Mouse (Mus musculus) heart, adult 2 months (tissue): ENCODE results near the gene Dnah8. TPM values are rescaled to one million over a fixed set of nuclear protein-coding genes. Genes with fewer than 3 reads are reported as not detected.

Experiments used
- DNase-seq, 2 experiments: peaks; one replicate each; pipeline ENCODE4 v3.0.0; 2021
- H3K27ac ChIP-seq: fragments of 200-600 bp; 2 replicates; pipeline ENCODE4 v1.8.1; 2022
- H3K27me3 ChIP-seq: fragments of 200-500 bp; 2 replicates; pipeline ENCODE4 v1.6.1; 2012; ENCODE audit warnings: mild to moderate bottlenecking, low read length, inconsistent platforms, mixed read lengths; ENCODE audit not compliant: control insufficient read depth, insufficient read depth
- H3K36me3 ChIP-seq: fragments of 200-500 bp; 2 replicates; pipeline ENCODE4 v1.6.1; 2012; ENCODE audit warnings: low read length, inconsistent platforms; ENCODE audit not compliant: control insufficient read depth, insufficient read depth
- H3K4me1 ChIP-seq: fragments of 200-500 bp; 2 replicates; pipeline ENCODE4 v1.6.1; 2011; ENCODE audit warnings: low read length; ENCODE audit not compliant: control insufficient read depth, insufficient read depth
- H3K4me3 ChIP-seq: fragments of 200-600 bp; 2 replicates; pipeline ENCODE4 v1.8.1; 2022
- H3K79me2 ChIP-seq: fragments of 200-500 bp; replicated peaks from 2 replicates; pipeline ENCODE4 v1.6.1; 2012; ENCODE audit warnings: mild to moderate bottlenecking, inconsistent platforms, low read length, moderate library complexity, mixed read lengths; ENCODE audit not compliant: control insufficient read depth, insufficient read depth
- H3K9ac ChIP-seq: fragments of 200-500 bp; 2 replicates; pipeline ENCODE4 v1.6.1; 2012; ENCODE audit warnings: low read depth, mild to moderate bottlenecking, control low read depth, inconsistent platforms, low read length, mixed read lengths
- CTCF ChIP-seq: fragments of 200-600 bp; IDR thresholded peaks from 2 replicates; pipeline ENCODE4 v1.8.1; 2022; ENCODE audit warnings: antibody characterized with exemption, mild to moderate bottlenecking, moderate library complexity
- EP300 ChIP-seq: fragments of 200-500 bp; IDR thresholded peaks from 2 replicates; pipeline ENCODE4 v1.6.1; 2011; ENCODE audit warnings: low read depth, low read length, control low read depth; ENCODE audit not compliant: insufficient read depth
- POLR2A ChIP-seq: fragments of 200-500 bp; IDR thresholded peaks from 2 replicates; pipeline ENCODE4 v1.6.1; 2011; ENCODE audit warnings: mild to moderate bottlenecking, low read depth, low read length, control low read depth; ENCODE audit not compliant: insufficient read depth
- WGBS: fragments of 180-500 bp; shearing (Covaris S2); methylation state at CpG from one replicate; pipeline ENCODE4 v1.1.7; 2018; 5-methylcytosine and 5-hydroxymethylcytosine counted together
- intact Hi-C: fragments of 180-260 bp; cut with DNase I; formaldehyde crosslinking; loops from one replicate; pipeline ENCODE4 v1.15.1; 2025
- polyA plus RNA-seq: library from polyadenylated mRNA; depleted of rRNA; stranded (reverse); fragments of >200 nt; gene quantifications from 2 replicates; pipeline ENCODE4 v1.2.3, GENCODE M21; 2012
- total RNA-seq, 2 experiments: library from RNA; stranded (reverse); gene quantifications; 2 replicates each; pipeline ENCODE4 v1.2.3; 2021

The Dnah8 gene
- total and polyA plus RNA-seq, 3 experiments = 0.45 to 1.2 (median 0.97) TPM

DNA sequence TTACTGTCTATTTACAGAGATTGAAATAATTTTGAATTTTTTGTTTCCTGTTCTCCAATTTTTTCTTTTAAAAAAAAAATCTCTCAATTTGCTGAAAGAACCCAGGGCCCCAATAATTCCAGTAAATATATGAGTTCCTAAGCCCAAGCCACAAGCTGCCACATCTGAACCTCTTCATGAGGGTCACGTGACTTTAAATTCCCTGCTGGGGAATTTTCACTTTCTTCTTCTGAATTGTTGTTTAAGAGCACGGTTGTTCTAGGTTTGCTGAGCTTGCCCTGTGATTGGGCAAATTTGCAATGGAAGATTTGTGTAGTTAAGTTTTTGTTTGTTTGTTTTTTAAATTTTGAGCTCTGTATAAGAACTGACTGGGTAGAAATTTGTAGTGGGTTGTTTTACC is 67.3 kb downstream of the Dnah8 start:
- Histone ChIP-seq H3K79me2 (no peaks in the 10 kb centered on the region), H3K27me3 (no peaks in the 10 kb centered on the region), H3K27ac (no peak overlapping the region), H3K4me3 (no peak overlapping the region), H3K9ac (no peak overlapping the region), H3K4me1 (no peaks in the 10 kb centered on the region), H3K36me3 (no peaks in the 10 kb centered on the region)
- TF ChIP-seq CTCF = no peak
- TF ChIP-seq EP300 = no peak
- TF ChIP-seq POLR2A = no peak
- no peak for DNase-seq
- intact Hi-C loops = no loop called here
- 64% methylated on average over 2 of the region's 2 CpGs for WGBS

DNA sequence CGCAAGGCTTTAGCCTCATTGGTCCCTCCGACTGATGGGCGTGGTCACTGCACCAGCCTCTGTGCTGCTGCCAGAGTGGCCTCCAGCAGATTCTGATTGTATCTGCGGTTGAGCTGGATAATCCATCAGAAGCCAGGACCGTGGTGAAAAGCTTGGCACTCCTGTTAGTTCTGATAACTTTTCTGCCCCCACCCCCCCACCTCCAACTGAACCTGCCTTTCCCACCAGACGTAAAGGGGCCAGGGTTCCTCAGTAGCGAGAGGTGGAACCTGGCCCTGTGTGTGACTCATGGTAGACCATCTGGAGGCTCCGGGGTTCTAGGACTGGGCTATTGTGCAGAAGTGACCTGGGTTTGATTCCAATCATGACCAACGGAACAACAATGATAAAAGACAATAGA is 70.1 kb downstream of the Dnah8 start:
- 78% methylated on average over 9 of the region's 9 CpGs for WGBS
- H3K79me2 ChIP-seq = no peaks in the 10 kb centered on the region
- no peaks in the 10 kb centered on the region for H3K36me3 ChIP-seq
- no peak for DNase-seq
- no peaks in the 10 kb centered on the region for H3K4me1 ChIP-seq
- no peaks in the 10 kb centered on the region for H3K27me3 ChIP-seq
- intact Hi-C loops = no loop called here
- no peak overlapping the region for H3K27ac ChIP-seq
- H3K9ac ChIP-seq = no peak overlapping the region
- TF ChIP-seq CTCF = no peak
- no peak for TF ChIP-seq POLR2A
- no peak for TF ChIP-seq EP300
- H3K4me3 ChIP-seq = no peak overlapping the region

DNA sequence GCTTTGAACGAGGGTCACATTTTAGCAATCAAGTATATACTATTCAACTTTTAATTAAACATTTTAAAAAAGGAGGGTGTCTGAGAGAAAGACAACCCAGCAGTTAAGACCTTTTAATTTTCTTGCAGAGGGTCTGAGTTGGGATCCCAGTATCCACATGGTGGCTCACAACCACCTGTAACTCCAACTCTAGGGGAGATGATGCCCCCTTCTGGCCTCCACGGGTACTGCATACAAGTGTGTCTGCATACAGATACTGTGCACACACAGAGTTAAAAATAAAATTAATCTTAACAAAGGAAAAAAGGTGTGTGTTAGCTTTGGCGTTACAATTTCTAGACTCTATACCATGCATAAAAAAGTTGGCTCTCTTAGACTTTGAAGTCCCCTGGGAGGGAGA is 90.6 kb downstream of the Dnah8 start:
- no peaks in the 10 kb centered on the region for H3K4me1 ChIP-seq
- peak; percentile 57 for TF ChIP-seq CTCF
- TF ChIP-seq POLR2A = no peak
- intact Hi-C loops = no loop called here
- no peaks in the 10 kb centered on the region for H3K36me3 ChIP-seq
- no peak for DNase-seq
- H3K4me3 ChIP-seq = no peak overlapping the region
- no peak overlapping the region for H3K27ac ChIP-seq
- no peak overlapping the region for H3K9ac ChIP-seq
- no peaks in the 10 kb centered on the region for H3K27me3 ChIP-seq
- WGBS = 64% methylated on average over 3 of the region's 3 CpGs
- H3K79me2 ChIP-seq = no peaks in the 10 kb centered on the region

DNA sequence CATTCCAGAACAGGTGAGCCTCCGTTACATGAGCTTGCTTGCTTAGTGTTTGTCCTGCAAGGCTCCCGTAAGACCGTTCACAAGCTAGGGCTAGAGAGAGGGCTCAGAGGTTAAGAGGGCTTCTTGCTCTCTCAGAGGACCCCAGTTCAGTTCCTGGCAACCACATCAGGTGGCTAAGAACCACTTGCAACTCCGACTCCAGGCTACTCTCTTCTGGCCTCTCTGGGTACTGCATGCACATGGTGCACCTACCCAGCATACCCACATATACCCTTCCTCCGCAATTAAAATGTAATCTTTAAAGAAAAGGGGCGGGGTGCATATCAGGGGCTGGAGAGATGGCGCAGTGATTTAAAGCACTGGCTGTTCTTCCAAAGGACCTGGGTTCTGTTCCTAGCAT is 94.0 kb downstream of the Dnah8 start:
- TF ChIP-seq CTCF (no peak), EP300 (no peak), POLR2A (no peak)
- Histone ChIP-seq H3K36me3 (no peaks in the 10 kb centered on the region), H3K27ac (no peak overlapping the region), H3K4me1 (no peaks in the 10 kb centered on the region), H3K79me2 (no peaks in the 10 kb centered on the region), H3K27me3 (no peaks in the 10 kb centered on the region), H3K4me3 (no peak overlapping the region), H3K9ac (no peak overlapping the region)
- intact Hi-C loops = no loop called here
- no peak for DNase-seq
- 95% methylated on average over 7 of the region's 7 CpGs for WGBS

DNA sequence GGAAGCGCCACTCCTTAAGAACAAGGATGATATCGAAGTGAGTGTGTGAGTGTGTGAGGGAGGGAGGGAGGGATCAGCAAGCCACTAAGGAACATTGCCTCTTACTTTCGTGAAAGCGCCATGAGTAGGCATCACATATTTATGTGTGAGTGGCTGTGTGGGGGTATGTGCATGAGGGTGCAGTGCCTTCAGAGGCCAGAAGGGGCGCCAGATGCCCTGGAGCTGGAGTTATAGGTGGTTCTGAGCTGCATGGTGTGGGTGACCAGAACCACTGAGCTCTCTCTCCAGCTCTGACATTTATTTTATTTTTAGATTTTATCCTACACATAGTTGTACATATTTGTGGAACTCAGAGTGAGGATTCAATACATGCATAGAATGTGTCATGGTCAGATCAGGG is 94.9 kb downstream of the Dnah8 start:
- Histone ChIP-seq H3K4me1 (no peaks in the 10 kb centered on the region), H3K79me2 (no peaks in the 10 kb centered on the region), H3K4me3 (no peak overlapping the region), H3K27ac (no peak overlapping the region), H3K9ac (no peak overlapping the region), H3K27me3 (no peaks in the 10 kb centered on the region), H3K36me3 (no peaks in the 10 kb centered on the region)
- DNase-seq = no peak
- no peak for TF ChIP-seq POLR2A
- TF ChIP-seq CTCF = 0 out of 2 replicates have a peak, but pooled peaks have one; percentile 11
- no peak for TF ChIP-seq EP300
- 82% methylated on average over 5 of the region's 5 CpGs for WGBS
- intact Hi-C loops = no loop called here

DNA sequence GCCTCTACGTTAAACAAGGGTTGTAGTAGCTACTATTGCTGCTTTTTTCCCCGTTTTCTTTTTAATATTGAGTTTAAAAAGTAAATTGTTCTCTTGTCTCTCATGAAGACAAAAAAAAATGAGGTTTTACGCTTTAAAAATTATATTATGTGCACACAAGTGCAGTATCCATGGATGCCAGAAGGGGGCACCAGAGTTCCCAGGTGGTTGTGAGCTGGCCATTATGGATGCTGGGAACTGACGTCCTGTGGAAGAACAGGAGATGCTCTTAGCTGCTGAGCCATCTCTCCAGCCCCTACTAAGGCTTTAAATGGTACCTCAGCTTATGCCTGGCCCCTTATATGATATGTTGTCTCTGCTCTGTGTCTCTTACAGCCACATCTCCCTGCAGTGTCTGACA is 103.6 kb downstream of the Dnah8 start:
- H3K79me2 ChIP-seq = no peaks in the 10 kb centered on the region
- no peaks in the 10 kb centered on the region for H3K27me3 ChIP-seq
- H3K4me3 ChIP-seq = no peak overlapping the region
- intact Hi-C loops = no loop called here
- WGBS = 54% methylated on average over 4 of the region's 4 CpGs
- no peak for DNase-seq
- TF ChIP-seq POLR2A (no peak), CTCF (peak; percentile 65)
- H3K9ac ChIP-seq = no peak overlapping the region
- H3K27ac ChIP-seq = no peak overlapping the region
- H3K36me3 ChIP-seq = no peaks in the 10 kb centered on the region
- H3K4me1 ChIP-seq = no peaks in the 10 kb centered on the region
